Mouse (Mus musculus): ENCODE data around the gene AI413582. TPM values are rescaled to one million over a fixed set of nuclear protein-coding genes. Genes with fewer than 3 reads are reported as not detected.

The AI413582 gene
- total and polyA plus RNA-seq, 3 experiments: 14.6 to 43.6 (median 30.2) TPM

GRCm38 (mm10) chr17:27571315-27571714 is 5.8 kb upstream of the AI413582 start:
- H3K79me2 ChIP-seq (replicated peaks; ENCODE audit: control insufficient read depth, extremely low read depth, insufficient read depth, poor library complexity, severe bottlenecking): no peaks in the 10 kb centered on the region
- peaks cover 4 to 8% of the 10 kb centered on the region in 2 experiments; a peak in 2 of 4 replicates for H3K4me1 ChIP-seq (ENCODE audit: control insufficient read depth in 1 of 2, insufficient read depth in 2 of 2)
- no peaks in the 10 kb centered on the region for H3K27me3 ChIP-seq (replicated peaks)
- no peak overlapping the region for H3K9ac ChIP-seq (ENCODE audit: insufficient read depth, low read depth)
- dilution Hi-C loops (cut with MboI; ENCODE audit: extremely low pct_ligation_motif_present, extremely low pct_unique_long_range_greater_than_20kb, low sequenced_read_pairs): no loop called here
- DNase-seq (ENCODE audit: extremely low read depth): no peak
- H3K4me2 ChIP-seq (ENCODE audit: insufficient read depth, low read depth, poor library complexity, severe bottlenecking): peak overlapping the region; percentile 39; the same call in 1 of the 2 replicates
- no peak overlapping the region for H3K4me3 ChIP-seq (replicated peaks in 1 of 3; ENCODE audit: low read depth in 2 of 3, low read length in 2 of 3, poor library complexity in 1 of 3)
- peaks cover 4 to 28% of the 10 kb centered on the region in 2 experiments for H3K36me3 ChIP-seq (replicated peaks in 1 of 2; ENCODE audit: control insufficient read depth in 1 of 2, insufficient read depth in 1 of 2, low read length in 1 of 2)
- TF ChIP-seq GABPA (IDR thresholded peaks at IDR 0.05; ENCODE audit: insufficient replicate concordance, low read depth, low read length): no peak
- no peak for TF ChIP-seq ZNF384 (IDR thresholded peaks at IDR 0.05; ENCODE audit: low read depth, low read length)
- TF ChIP-seq PAX5 (IDR thresholded peaks at IDR 0.05; ENCODE audit: low read length): no peak
- no peak for TF ChIP-seq POLR2AphosphoS2 (IDR thresholded peaks at IDR 0.05; ENCODE audit: low read depth, low read length)
- TF ChIP-seq SMC3 (IDR thresholded peaks at IDR 0.05; ENCODE audit: low read depth, low read length): no peak
- TF ChIP-seq USF2 (conservative IDR thresholded peaks at IDR 0.05; ENCODE audit: low read depth, low read length): no peak
- TF ChIP-seq BHLHE40 (IDR thresholded peaks at IDR 0.05; ENCODE audit: low read depth, low read length): no peak
- TF ChIP-seq E2F4 (IDR thresholded peaks at IDR 0.05; ENCODE audit: insufficient replicate concordance, low read depth, low read length): no peak
- TF ChIP-seq EP300 (IDR thresholded peaks at IDR 0.05; ENCODE audit: low read length): no peak
- no peak for TF ChIP-seq USF1 (IDR thresholded peaks at IDR 0.05; ENCODE audit: low read depth, low read length)
- TF ChIP-seq MYC (IDR thresholded peaks at IDR 0.05; ENCODE audit: low read depth, low read length): no peak
- no peak overlapping the region for H3K27ac ChIP-seq (ENCODE audit: insufficient read depth, low read depth)
- H3K9me3 ChIP-seq (replicated peaks; ENCODE audit: low read length): no peaks in the 10 kb centered on the region
- in situ Hi-C loops (cut with MboI; ENCODE audit: low pct_ligation_motif_present, low pct_unique_long_range_greater_than_20kb, low sequenced_read_pairs): no loop called here

GRCm38 (mm10) chr17:27568228-27568627 is 2.7 kb upstream of the AI413582 start:
- dilution Hi-C loops (cut with MboI; ENCODE audit: extremely low pct_ligation_motif_present, extremely low pct_unique_long_range_greater_than_20kb, low sequenced_read_pairs) (no loop called here), in situ Hi-C loops (cut with MboI; ENCODE audit: low pct_ligation_motif_present, low pct_unique_long_range_greater_than_20kb, low sequenced_read_pairs) (loop anchor here (5.0 kb wide), 1 partner anchor 64 kb away; no protein-coding TSS in a partner anchor)
- Histone ChIP-seq H3K4me3 (replicated peaks in 1 of 3; ENCODE audit: low read depth in 2 of 3, low read length in 2 of 3, poor library complexity in 1 of 3) (no peak overlapping the region), H3K27me3 (replicated peaks) (no peaks in the 10 kb centered on the region), H3K9me3 (replicated peaks; ENCODE audit: low read length) (no peaks in the 10 kb centered on the region), H3K27ac (ENCODE audit: insufficient read depth, low read depth) (no peak overlapping the region), H3K9ac (ENCODE audit: insufficient read depth, low read depth) (no peak overlapping the region), H3K79me2 (replicated peaks; ENCODE audit: control insufficient read depth, extremely low read depth, insufficient read depth, poor library complexity, severe bottlenecking) (peaks cover 4% of the 10 kb centered on the region; the same call in 1 of the 2 replicates), H3K4me1 (ENCODE audit: control insufficient read depth in 1 of 2, insufficient read depth in 2 of 2) (peaks cover 11 to 27% of the 10 kb centered on the region in 2 experiments; a peak in 3 of 4 replicates), H3K4me2 (ENCODE audit: insufficient read depth, low read depth, poor library complexity, severe bottlenecking) (no peak overlapping the region), H3K36me3 (replicated peaks in 1 of 2; ENCODE audit: control insufficient read depth in 1 of 2, insufficient read depth in 1 of 2, low read length in 1 of 2) (peaks cover 8 to 16% of the 10 kb centered on the region in 2 experiments)
- DNase-seq (ENCODE audit: extremely low read depth): no peak
- no peak for TF ChIP-seq USF2 (conservative IDR thresholded peaks at IDR 0.05; ENCODE audit: low read depth, low read length)
- TF ChIP-seq ETS1 (conservative IDR thresholded peaks at IDR 0.05; ENCODE audit: low read depth, low read length): no peak
- TF ChIP-seq POLR2AphosphoS2 (IDR thresholded peaks at IDR 0.05; ENCODE audit: low read depth, low read length): no peak
- TF ChIP-seq TBP (conservative IDR thresholded peaks at IDR 0.05; ENCODE audit: low read depth, low read length): no peak
- TF ChIP-seq CHD1 (IDR thresholded peaks at IDR 0.05; ENCODE audit: low read depth, low read length): no peak
- TF ChIP-seq UBTF (IDR thresholded peaks at IDR 0.05; ENCODE audit: low read depth, low read length): no peak
- TF ChIP-seq HCFC1 (IDR thresholded peaks at IDR 0.05; ENCODE audit: low read depth, low read length): no peak
- no peak for TF ChIP-seq MEF2A (IDR thresholded peaks at IDR 0.05; ENCODE audit: borderline replicate concordance, low read depth, low read length)
- no peak for TF ChIP-seq KAT2A (IDR thresholded peaks at IDR 0.05; ENCODE audit: insufficient replicate concordance, low read length)
- no peak for TF ChIP-seq PAX5 (IDR thresholded peaks at IDR 0.05; ENCODE audit: low read length)
- no peak for TF ChIP-seq SIN3A (IDR thresholded peaks at IDR 0.05; ENCODE audit: low read length)
- no peak for TF ChIP-seq EP300 (IDR thresholded peaks at IDR 0.05; ENCODE audit: low read length)
- no peak for TF ChIP-seq MAFK (IDR thresholded peaks at IDR 0.05; ENCODE audit: insufficient replicate concordance, low read length)
- TF ChIP-seq ZC3H11A (IDR thresholded peaks at IDR 0.05; ENCODE audit: low read depth, low read length): no peak
